Mouse (Mus musculus) G1E (cell line): ENCODE data around the gene Slc1a1. TPM values are rescaled to one million over a fixed set of nuclear protein-coding genes. Genes with fewer than 3 reads are reported as not detected.
A peak's percentile ranks its signal among the peaks of the same experiment; 100 is the strongest.

ENCODE experiments used
- ATAC-seq: 2 replicates; pipeline ENCODE4 v1.8.0; 2016; ENCODE audit warnings: mild to moderate bottlenecking; ENCODE audit not compliant: insufficient number of reproducible peaks, poor library complexity, low FRiP score, severe bottlenecking; ENCODE audit errors: extremely low read depth
- DNase-seq: peaks from one replicate; pipeline ENCODE4 v3.0.0; 2012; ENCODE audit warnings: low spot score
- H3K27me3 ChIP-seq: 2 replicates; pipeline ENCODE4 v1.6.1; 2012; ENCODE audit warnings: mild to moderate bottlenecking, low read length, inconsistent platforms; ENCODE audit not compliant: insufficient read depth
- H3K36me3 ChIP-seq: replicated peaks from 2 replicates; pipeline ENCODE3; 2012; ENCODE audit warnings: mild to moderate bottlenecking, inconsistent platforms
- H3K4me1 ChIP-seq: 2 replicates; pipeline ENCODE4 v1.6.1; 2012; ENCODE audit warnings: low read depth, low read length, inconsistent platforms, mixed read lengths; ENCODE audit not compliant: insufficient read depth
- H3K4me3 ChIP-seq: 2 replicates; pipeline ENCODE4 v1.5.1; 2012; ENCODE audit warnings: low read depth, mild to moderate bottlenecking, inconsistent platforms, low read length, moderate library complexity, mixed read lengths
- H3K9me3 ChIP-seq: replicated peaks from 2 replicates; pipeline ENCODE4 v1.6.1; 2012; ENCODE audit warnings: inconsistent platforms
- CTCF ChIP-seq: IDR thresholded peaks from 2 replicates; pipeline ENCODE4 v1.5.1; 2012; ENCODE audit warnings: low read depth, low read length, inconsistent platforms, mixed read lengths
- GATA1 ChIP-seq: IDR thresholded peaks from 2 replicates; pipeline ENCODE4 v1.6.1; 2012; ENCODE audit warnings: borderline replicate concordance, low read length, inconsistent platforms, mixed read lengths
- GATA2 ChIP-seq: IDR thresholded peaks from 2 replicates; pipeline ENCODE4 v1.6.1; 2012; ENCODE audit warnings: low read depth, low read length, inconsistent platforms, borderline replicate concordance
- POLR2AphosphoS5 ChIP-seq: IDR thresholded peaks from 2 replicates; pipeline ENCODE4 v1.6.1; 2012; ENCODE audit warnings: low read depth, low read length, inconsistent platforms; ENCODE audit not compliant: insufficient replicate concordance
- TAL1 ChIP-seq: conservative IDR thresholded peaks from 2 replicates; pipeline ENCODE4 v1.6.1; 2012; ENCODE audit warnings: low read depth, low read length, inconsistent platforms, mixed read lengths
- polyA plus RNA-seq: library from polyadenylated mRNA; stranded (reverse); fragments of >175 nt; gene quantifications from 2 replicates; pipeline ENCODE4 v1.2.3, GENCODE M21; 2012
- total RNA-seq, 2 experiments: library from RNA; stranded (forward) in 1 of 2; stranded (reverse) in 1 of 2; fragments of 200-1000 nt in 1 of 2; fragments of >200 nt in 1 of 2; fragmentation: Nextera tagmentation in 1 of 2; gene quantifications; 2 replicates each; pipeline ENCODE4 v1.2.3; 2014 to 2017

The Slc1a1 gene
- total and polyA plus RNA-seq, 3 experiments = 0.38 TPM; not detected in 2

DNA sequence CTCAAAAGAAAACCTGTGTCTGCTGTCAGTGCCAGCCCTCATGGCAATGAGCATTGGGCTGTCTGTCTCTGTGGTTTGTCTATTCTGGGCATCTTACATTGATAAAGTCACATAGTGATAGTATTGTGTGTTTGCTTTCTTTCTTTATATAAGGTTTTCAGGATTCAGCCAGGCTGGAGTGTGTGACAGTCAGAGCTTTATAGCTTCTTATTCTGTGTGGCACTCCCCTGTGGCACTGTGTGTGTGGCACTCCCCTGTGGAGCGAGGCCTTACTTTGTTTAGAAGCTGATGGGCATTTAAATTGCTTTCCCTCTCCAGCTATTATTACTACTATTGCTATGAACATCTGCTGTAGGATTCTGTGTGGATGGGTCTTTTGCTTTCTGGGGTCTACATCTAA lies 30.7 kb downstream of the Slc1a1 start:
- no peak for ATAC-seq
- H3K4me1 ChIP-seq = no peaks in the 10 kb centered on the region
- TF ChIP-seq CTCF (no peak), GATA2 (no peak), POLR2AphosphoS5 (no peak), GATA1 (no peak), TAL1 (no peak)
- DNase-seq = no peak
- H3K27me3 ChIP-seq = peaks cover 5% of the 10 kb centered on the region
- no peaks in the 10 kb centered on the region for H3K36me3 ChIP-seq
- H3K9me3 ChIP-seq = no peaks in the 10 kb centered on the region
- H3K4me3 ChIP-seq = no peak overlapping the region

GRCm38 (mm10) chr19:28869251-28869855 lies 34.5 kb downstream of the Slc1a1 start:
- Histone ChIP-seq H3K4me3 (no peak overlapping the region), H3K9me3 (no peaks in the 10 kb centered on the region), H3K36me3 (no peaks in the 10 kb centered on the region), H3K4me1 (no peaks in the 10 kb centered on the region), H3K27me3 (peaks cover 14% of the 10 kb centered on the region)
- ATAC-seq (no peak), DNase-seq (no peak)
- no peak for TF ChIP-seq CTCF
- TF ChIP-seq GATA2 = no peak
- no peak for TF ChIP-seq POLR2AphosphoS5
- no peak for TF ChIP-seq TAL1
- no peak for TF ChIP-seq GATA1

DNA sequence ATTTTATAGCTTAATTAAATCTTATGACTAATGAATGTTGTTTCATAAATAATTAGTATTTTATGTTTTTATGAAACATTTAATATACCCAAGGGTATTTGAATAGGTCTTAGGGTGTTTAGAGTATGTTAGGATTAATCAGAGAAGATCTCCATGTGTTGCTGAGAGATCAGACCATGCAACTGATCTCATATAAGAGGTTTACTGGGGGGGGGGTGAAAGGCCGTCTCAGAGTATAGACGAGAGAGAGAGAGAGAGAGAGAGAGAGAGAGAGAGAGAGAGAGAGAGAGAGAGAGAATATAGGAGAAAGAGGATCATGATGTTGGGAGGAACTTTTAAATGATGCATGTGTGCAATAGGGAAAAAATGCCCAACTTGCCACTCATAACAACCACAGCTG lies 35.5 kb downstream of the Slc1a1 start:
- no peak for ATAC-seq
- H3K9me3 ChIP-seq = no peaks in the 10 kb centered on the region

DNA sequence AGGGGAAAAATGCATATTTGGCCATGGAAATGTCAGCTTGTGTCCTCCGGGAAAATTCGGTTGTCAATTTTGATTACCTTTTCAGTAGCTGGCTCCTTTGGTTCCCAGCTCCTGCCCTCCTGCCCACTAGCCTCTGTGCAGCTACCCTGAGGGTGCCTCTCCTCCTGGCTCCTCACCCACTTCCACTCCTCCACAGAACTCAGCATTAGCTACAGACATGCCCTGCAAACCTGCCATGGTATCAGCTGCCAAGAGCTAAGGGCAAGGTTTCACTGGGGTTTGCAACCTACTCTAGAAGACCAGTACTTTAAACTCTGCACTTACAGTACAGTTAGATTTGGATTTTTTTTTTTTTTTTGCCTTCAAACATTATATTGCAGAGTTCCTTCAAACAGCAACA lies 44.6 kb downstream of the Slc1a1 start:
- no peaks in the 10 kb centered on the region for H3K36me3 ChIP-seq
- ATAC-seq (no peak), DNase-seq (no peak)
- TF ChIP-seq POLR2AphosphoS5 (no peak), CTCF (no peak), GATA2 (no peak), TAL1 (no peak), GATA1 (no peak)
- no peaks in the 10 kb centered on the region for H3K9me3 ChIP-seq
- no peaks in the 10 kb centered on the region for H3K4me1 ChIP-seq
- H3K4me3 ChIP-seq = no peak overlapping the region
- H3K27me3 ChIP-seq = no peaks in the 10 kb centered on the region

More for the DNA sequence above, 35.5 kb downstream of the Slc1a1 start:
- Histone ChIP-seq H3K4me1 (no peaks in the 10 kb centered on the region), H3K36me3 (no peaks in the 10 kb centered on the region), H3K27me3 (peaks cover 14% of the 10 kb centered on the region), H3K4me3 (no peak overlapping the region)
- no peak for DNase-seq
- TF ChIP-seq GATA1 (no peak), CTCF (no peak), POLR2AphosphoS5 (no peak), TAL1 (no peak), GATA2 (no peak)

DNA sequence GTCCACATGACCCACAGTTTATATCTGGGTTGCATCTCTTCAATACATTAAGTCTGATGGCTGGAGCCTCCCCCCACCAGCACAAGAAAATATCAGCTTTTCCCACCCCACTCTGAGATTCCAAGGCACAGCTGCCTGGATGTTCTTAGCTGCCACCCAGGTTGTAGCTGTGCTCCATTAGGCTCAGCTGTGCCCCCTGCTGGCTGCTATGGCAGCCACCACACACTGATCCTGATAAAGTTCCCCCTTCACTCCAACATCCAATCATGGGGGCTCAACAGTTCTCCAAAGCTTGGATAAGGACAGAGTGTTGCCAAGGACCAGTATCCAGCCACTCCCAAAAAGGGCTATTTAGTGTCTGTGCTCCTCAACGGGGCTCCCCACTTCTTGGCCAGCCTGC lies 48.3 kb downstream of the Slc1a1 start:
- 0 out of 2 replicates have a peak, but pooled peaks cover 3% of the 10 kb centered on the region for H3K27me3 ChIP-seq
- no peak for DNase-seq
- no peaks in the 10 kb centered on the region for H3K9me3 ChIP-seq
- H3K4me3 ChIP-seq = no peak overlapping the region
- ATAC-seq = no peak
- H3K36me3 ChIP-seq = no peaks in the 10 kb centered on the region
- TF ChIP-seq GATA1 (no peak), GATA2 (no peak), CTCF (peak; percentile 37; the same call in 1 of the 2 replicates), POLR2AphosphoS5 (no peak)
- no peaks in the 10 kb centered on the region for H3K4me1 ChIP-seq

GRCm38 (mm10) chr19:28888496-28888895 lies 53.6 kb downstream of the Slc1a1 start:
- no peak for ATAC-seq
- Histone ChIP-seq H3K4me1 (no peaks in the 10 kb centered on the region), H3K36me3 (no peaks in the 10 kb centered on the region), H3K9me3 (no peaks in the 10 kb centered on the region), H3K4me3 (no peak overlapping the region), H3K27me3 (0 out of 2 replicates have a peak, but pooled peaks cover 3% of the 10 kb centered on the region)
- TF ChIP-seq GATA1 (no peak), CTCF (no peak), TAL1 (no peak), GATA2 (no peak), POLR2AphosphoS5 (no peak)
- no peak for DNase-seq
